Mouse (Mus musculus) kidney, adult 2 months (tissue): Measurements from ENCODE around the gene Klc3.

Experiments used
- CTCF ChIP-seq: fragments of 200-500 bp; conservative IDR thresholded peaks from 2 replicates; pipeline ENCODE4 v1.5.1; 2011; ENCODE audit warnings: low read depth, mild to moderate bottlenecking, control low read depth, low read length, moderate library complexity, mixed read lengths; ENCODE audit not compliant: insufficient read depth, insufficient read length
- POLR2A ChIP-seq: fragments of 200-500 bp; IDR thresholded peaks from one replicate; pipeline ENCODE4 v1.6.1; 2011; ENCODE audit warnings: low read depth, low read length, control low read depth

DNA sequence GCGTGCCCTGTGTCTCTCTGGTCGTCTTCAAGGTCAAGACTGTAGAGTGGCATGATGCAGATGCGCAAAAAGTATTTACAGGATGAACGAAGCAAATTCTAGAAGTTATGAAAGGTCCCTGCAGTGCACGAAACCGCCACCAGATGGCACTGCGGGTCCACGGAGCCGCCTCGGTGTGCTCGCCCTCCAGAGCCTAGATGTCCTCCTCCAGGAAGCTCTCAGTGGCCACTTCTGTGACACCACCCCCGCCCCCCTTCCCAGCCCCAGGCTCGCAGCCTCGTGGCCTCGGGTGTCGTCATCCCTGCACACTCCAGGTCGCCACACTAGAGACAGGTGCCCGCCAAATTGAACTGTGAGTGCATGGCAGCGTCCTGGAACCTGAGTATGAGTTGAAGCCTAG lies 1.5 kb upstream of the Klc3 start:
- TF ChIP-seq CTCF (peak; percentile 97), POLR2A (no peak)
